Mouse (Mus musculus) MEL (cell line): Measurements from ENCODE around the gene Pam16.

Source experiments
- CTCF ChIP-seq, 3 experiments: IDR thresholded peaks in 2 of 3; conservative IDR thresholded peaks in 1 of 3; 2 replicates each; pipeline ENCODE4 v1.5.1; 2011 to 2012; ENCODE audit warnings: low read length in 3 of 3, low read depth in 2 of 3, mild to moderate bottlenecking in 2 of 3, improper control_type of control experiment in 1 of 3, inconsistent platforms in 1 of 3, mixed read lengths in 1 of 3, moderate library complexity in 1 of 3; ENCODE audit not compliant: control insufficient read depth in 1 of 3, insufficient read depth in 1 of 3, poor library complexity in 1 of 3, severe bottlenecking in 1 of 3
- E2F4 ChIP-seq: IDR thresholded peaks from 2 replicates; pipeline ENCODE4 v1.6.1; 2011; ENCODE audit warnings: low read depth, low read length, improper control_type of control experiment, borderline replicate concordance
- ELF1 ChIP-seq: IDR thresholded peaks from 2 replicates; pipeline ENCODE4 v1.6.1; 2014; ENCODE audit warnings: low read depth, mild to moderate bottlenecking, inconsistent platforms, low read length, improper control_type of control experiment, moderate library complexity
- GABPA ChIP-seq: IDR thresholded peaks from 2 replicates; pipeline ENCODE4 v1.6.1; 2012; ENCODE audit warnings: low read depth, mild to moderate bottlenecking, inconsistent platforms, low read length, improper control_type of control experiment, moderate library complexity
- GATA1 ChIP-seq: IDR thresholded peaks from 2 replicates; pipeline ENCODE4 v1.6.1; 2011; ENCODE audit warnings: low read depth, low read length, improper control_type of control experiment
- MAX ChIP-seq: IDR thresholded peaks from 2 replicates; pipeline ENCODE4 v1.6.1; 2011; ENCODE audit warnings: low read length, improper control_type of control experiment
- POLR2A ChIP-seq, 2 experiments: IDR thresholded peaks; 2 replicates each; pipeline ENCODE4 v1.6.1; 2011 to 2012; ENCODE audit warnings: low read length in 2 of 2, mild to moderate bottlenecking in 2 of 2, control low read depth in 1 of 2, improper control_type of control experiment in 1 of 2, low read depth in 1 of 2, moderate library complexity in 1 of 2; ENCODE audit not compliant: control insufficient read depth in 1 of 2, insufficient read depth in 1 of 2, poor library complexity in 1 of 2
- RCOR1 ChIP-seq: IDR thresholded peaks from 2 replicates; pipeline ENCODE4 v1.6.1; 2012; ENCODE audit warnings: low read depth, mild to moderate bottlenecking, inconsistent platforms, low read length, improper control_type of control experiment
- SMC3 ChIP-seq: IDR thresholded peaks from 2 replicates; pipeline ENCODE4 v1.6.1; 2011; ENCODE audit warnings: low read depth, low read length, improper control_type of control experiment
- TAL1 ChIP-seq: IDR thresholded peaks from 2 replicates; pipeline ENCODE4 v1.6.1; 2012; ENCODE audit warnings: mild to moderate bottlenecking, inconsistent platforms, low read length, moderate library complexity, mixed read lengths
- TCF12 ChIP-seq: IDR thresholded peaks from 2 replicates; pipeline ENCODE4 v1.6.1; 2014; ENCODE audit warnings: low read depth, mild to moderate bottlenecking, inconsistent platforms, low read length, improper control_type of control experiment, moderate library complexity
- USF1 ChIP-seq: IDR thresholded peaks from 2 replicates; pipeline ENCODE4 v1.6.1; 2014; ENCODE audit warnings: low read depth, mild to moderate bottlenecking, inconsistent platforms, low read length, improper control_type of control experiment, moderate library complexity
- ZNF384 ChIP-seq: IDR thresholded peaks from 2 replicates; pipeline ENCODE4 v1.6.1; 2012; ENCODE audit warnings: low read depth, mild to moderate bottlenecking, inconsistent platforms, low read length, improper control_type of control experiment

DNA sequence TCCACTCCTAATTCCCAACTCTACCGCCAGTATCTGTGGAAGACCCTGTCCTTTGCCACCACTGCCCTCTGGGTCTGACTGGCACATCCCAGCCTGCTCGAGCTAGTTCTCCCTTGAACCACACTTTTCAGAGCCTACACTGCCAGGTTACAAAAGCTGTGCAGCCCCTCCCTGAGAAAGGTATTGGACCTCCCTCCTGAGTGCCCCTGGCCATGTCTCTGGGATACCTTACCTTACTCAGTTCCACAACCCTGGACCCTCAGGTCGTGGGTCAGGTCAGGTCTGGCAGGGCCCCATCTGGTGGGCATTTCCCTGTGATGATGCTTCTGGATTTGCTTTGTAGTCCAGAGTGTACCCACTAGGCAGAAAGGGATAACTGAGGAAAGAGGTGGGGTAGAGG is 25.2 kb downstream of the Pam16 start:
- TF ChIP-seq USF1: no peak
- TF ChIP-seq POLR2A (IDR thresholded peaks at IDR 0.05; ENCODE audit: control insufficient read depth in 1 of 2, insufficient read depth in 1 of 2, low read depth in 1 of 2, low read length in 2 of 2, poor library complexity in 1 of 2): no peak
- no peak for TF ChIP-seq GATA1
- TF ChIP-seq ZNF384: no peak
- TF ChIP-seq CTCF (IDR thresholded peaks at IDR 0.05 in 2 of 3, conservative IDR thresholded peaks at IDR 0.05 in 1 of 3; ENCODE audit: control insufficient read depth in 1 of 3, insufficient read depth in 1 of 3, low read depth in 2 of 3, low read length in 3 of 3, poor library complexity in 1 of 3, severe bottlenecking in 1 of 3): no peak
- no peak for TF ChIP-seq ELF1
- TF ChIP-seq TCF12: no peak
- TF ChIP-seq RCOR1: no peak
- TF ChIP-seq MAX: no peak
- TF ChIP-seq E2F4: no peak
- no peak for TF ChIP-seq TAL1
- TF ChIP-seq SMC3: no peak
- TF ChIP-seq GABPA: no peak
